Mouse (Mus musculus) testis, adult 2 months (tissue): ENCODE results near the gene Il6st.
"Not testable (repeated sequence)": the region's sequence is repeated elsewhere in the genome, so short reads cannot be mapped to it uniquely, and the experiment has no call there.

Source experiments
- CTCF ChIP-seq: fragments of 200-500 bp; IDR thresholded peaks from 2 replicates; pipeline ENCODE4 v1.5.1; 2012; ENCODE audit warnings: low read depth, mild to moderate bottlenecking, inconsistent platforms, low read length, moderate library complexity; ENCODE audit not compliant: control insufficient read depth, insufficient read depth, insufficient replicate concordance
- POLR2A ChIP-seq: fragments of 200-500 bp; IDR thresholded peaks from 2 replicates; pipeline ENCODE4 v1.6.1; 2012; ENCODE audit warnings: low read depth, mild to moderate bottlenecking, inconsistent platforms, low read length, moderate library complexity; ENCODE audit not compliant: control insufficient read depth

- TF ChIP-seq CTCF, POLR2A: not testable (repeated sequence)
Measured at GRCm38 (mm10) chr13:112427136-112427470, 36.8 kb upstream of the Il6st start.
